Mouse (Mus musculus): ENCODE measurements around the gene Rab3b.
A peak's percentile ranks its signal among the peaks of the same experiment; 100 is the strongest.
"Not testable (repeated sequence)": the region's sequence is repeated elsewhere in the genome, so short reads cannot be mapped to it uniquely, and the experiment has no call there.

The Rab3b gene

DNA sequence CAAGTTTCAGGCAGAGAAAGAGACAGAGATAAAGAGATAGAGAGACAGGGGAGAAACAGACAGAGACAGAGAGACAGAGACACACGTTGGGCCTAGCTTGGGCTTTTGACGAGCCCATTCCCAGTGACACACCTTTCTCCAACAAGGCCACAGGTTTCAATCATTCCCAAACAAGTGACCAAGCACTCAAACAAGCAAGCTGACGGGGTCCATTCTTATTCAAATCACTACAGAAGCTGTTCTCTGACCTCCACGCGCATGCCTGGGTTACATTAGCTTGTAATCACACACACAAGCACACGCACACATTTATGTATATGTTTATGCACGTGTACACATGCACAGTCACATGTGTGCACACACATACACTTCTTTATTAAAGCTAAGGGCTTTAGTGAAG is 21.6 kb downstream of the Rab3b start:
- no peak for DNase-seq

DNA sequence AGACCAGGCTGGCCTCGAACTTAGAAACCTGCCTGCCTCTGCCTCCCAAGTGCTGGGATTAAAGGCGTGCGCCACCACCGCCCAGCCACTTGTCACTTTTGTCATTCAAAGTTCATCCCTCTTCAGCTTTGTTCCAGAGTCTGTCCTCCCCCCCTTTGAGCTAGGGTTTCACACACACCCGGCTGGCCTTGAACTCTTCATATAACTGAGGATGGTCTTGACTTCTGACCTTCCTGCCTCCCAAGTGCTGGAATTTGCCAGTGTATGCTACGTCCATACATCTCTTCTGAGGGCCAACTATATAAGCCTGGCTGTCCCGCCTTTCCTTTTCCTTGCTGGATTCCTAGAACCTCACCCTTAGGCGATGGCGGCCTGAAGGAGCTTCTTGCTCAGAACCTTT is 24.0 kb downstream of the Rab3b start:
- DNase-seq: no peak

- DNase-seq: no peak
Observed at GRCm38 (mm10) chr4:108903346-108903745, 24.5 kb downstream of the Rab3b start.

DNA sequence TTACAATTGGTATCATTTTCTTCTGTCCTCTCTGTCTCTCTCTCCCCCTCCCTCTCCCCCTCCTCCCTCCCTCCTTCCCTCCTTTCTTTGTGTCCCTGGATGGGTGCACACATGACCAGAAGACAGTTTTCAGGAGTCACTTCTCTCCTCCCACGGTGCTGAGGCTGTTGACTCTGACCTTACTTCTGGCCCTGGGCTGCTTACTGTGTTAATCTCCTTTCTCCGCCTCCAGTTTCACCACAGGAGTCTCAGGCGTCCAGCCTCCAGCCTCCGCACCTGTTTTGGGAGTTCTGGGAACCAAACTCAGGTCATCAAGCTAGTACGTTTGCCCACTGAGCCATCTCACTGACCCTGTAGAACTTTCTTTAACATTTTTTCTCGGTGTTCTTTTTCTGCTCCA is 25.2 kb downstream of the Rab3b start:
- DNase-seq: no peak

DNA sequence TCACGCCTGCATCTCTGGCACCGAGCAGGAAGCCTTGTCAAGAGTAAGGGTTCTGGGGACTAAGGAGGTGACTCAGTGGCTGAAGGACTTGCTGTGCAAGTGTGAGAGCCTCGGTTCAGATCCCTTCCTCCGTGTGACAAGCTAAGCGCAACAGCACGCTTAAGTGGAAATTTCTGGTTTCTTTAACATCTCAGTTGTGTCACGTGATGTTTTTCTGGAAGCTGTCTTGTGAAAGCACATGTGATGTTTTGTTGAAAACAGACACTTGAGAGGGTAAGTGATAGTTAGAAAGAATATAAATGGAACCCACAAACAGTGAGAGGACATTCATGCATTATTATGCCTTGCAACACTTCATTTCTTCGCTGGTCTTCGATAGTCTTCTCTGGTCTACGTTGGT is 25.9 kb downstream of the Rab3b start:
- DNase-seq: no peak

DNA sequence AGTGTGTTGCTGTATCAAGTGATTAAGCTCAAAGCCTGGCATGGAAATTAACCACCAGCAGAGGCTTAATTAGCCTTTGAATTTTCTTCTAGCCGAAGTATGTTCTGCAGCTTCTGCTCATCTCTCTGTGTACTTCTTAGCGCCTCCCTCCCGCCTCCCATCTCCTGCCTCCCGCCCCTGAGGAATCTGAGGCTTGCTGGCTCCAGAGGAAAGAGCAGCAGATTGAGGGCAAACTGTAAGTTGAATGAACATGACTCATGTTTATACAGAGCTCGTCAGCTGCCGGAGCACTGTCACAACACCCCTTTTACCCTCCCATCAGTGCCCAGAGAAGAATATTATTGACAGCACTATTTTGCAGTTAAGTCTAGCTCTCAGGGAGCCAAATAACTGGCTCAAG is 27.0 kb downstream of the Rab3b start:
- no peak for DNase-seq

- DNase-seq: no peak
Observed at GRCm38 (mm10) chr4:108907475-108907874, 28.6 kb downstream of the Rab3b start.

- no peak for DNase-seq
Observed at GRCm38 (mm10) chr4:108909872-108910425, 31.1 kb downstream of the Rab3b start.

DNA sequence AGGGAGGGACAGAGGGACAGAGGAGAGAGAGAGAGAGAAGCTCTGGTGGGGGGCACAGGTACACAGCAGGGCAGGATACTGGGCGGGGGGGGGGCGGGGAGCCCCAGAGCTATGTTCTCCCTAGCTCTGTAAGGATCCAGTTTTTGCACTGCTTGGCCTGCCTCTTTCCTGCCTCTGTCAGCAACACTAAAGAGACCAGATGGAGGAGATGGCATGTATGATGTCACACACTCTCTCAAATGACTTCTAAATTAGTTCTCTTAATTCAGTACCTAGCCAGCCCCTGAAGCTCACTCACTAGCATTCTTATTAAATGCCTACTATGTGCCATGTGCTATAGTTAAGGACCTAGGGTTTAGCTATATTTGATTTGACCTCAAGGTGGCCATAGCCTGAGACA is 33.0 kb downstream of the Rab3b start:
- DNase-seq: no peak

DNA sequence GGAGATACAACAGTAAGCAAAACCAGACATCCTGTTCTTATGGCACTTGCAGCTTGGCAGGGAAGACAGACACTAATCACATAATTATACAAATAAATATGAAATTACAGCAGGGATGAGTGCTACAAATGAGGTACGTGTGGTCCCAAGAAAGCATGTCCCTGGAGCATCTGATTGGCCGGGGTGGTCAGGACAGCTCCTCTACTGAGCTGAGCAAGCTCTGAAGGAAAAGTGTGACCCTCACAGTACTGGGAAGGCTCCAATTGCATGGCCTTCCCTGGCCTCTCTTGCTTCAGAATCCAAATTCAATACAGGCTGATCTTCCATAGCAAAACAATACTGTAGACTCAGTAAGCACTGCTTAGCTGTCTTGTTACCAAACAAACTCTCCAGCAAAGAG is 34.3 kb downstream of the Rab3b start:
- DNase-seq: no peak

DNA sequence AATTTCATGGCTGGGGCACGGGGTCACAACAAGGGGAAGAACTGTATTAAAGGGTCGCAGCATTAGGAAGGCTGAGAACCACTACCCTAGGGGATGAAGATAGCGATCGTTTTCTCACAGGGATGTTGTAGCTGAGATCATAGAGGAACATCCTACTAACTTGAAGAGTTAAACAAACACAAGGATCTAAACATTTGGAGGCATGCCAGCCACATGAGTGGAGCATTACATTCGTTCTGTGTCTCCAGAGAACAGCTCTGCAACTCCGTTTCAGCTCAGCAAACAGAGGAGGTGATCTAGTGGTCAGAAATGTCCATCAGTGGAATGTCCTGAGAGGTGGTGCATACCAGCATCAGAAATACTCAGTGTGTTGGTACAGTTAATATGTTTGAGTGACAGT is 35.5 kb downstream of the Rab3b start:
- DNase-seq: no peak

- DNase-seq: no peak
Observed at GRCm38 (mm10) chr4:108915101-108915500, 36.2 kb downstream of the Rab3b start.

- no peak for DNase-seq
Observed at GRCm38 (mm10) chr4:108917654-108918053, 38.8 kb downstream of the Rab3b start.

DNA sequence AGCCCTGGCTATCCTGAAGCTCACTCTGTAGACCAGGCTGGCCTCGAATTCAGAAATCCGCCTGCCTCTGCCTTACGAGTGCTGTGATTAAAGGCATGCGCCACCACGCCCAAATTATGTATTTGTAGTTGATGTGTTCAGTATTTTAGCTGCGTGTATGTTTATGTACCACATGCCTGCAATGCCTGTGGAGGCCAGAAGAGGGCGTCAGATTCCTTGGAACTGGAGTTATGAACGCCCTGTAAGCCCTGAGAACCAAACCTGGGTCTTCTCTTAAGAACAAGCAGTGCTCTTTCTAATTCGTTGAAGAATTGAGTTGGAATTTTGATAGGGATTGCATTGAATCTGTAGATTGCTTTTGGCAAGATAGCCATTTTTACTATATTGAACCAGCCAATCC is 49.1 kb downstream of the Rab3b start:
- not testable (repeated sequence) for DNase-seq

- no peak for DNase-seq
Observed at GRCm38 (mm10) chr4:108933163-108933562, 54.3 kb downstream of the Rab3b start.

- DNase-seq: no peak
Observed at GRCm38 (mm10) chr4:108934856-108935255, 56.0 kb downstream of the Rab3b start.

- DNase-seq: peak; percentile 68
Observed at GRCm38 (mm10) chr4:108937848-108938771, 59.2 kb downstream of the Rab3b start.

DNA sequence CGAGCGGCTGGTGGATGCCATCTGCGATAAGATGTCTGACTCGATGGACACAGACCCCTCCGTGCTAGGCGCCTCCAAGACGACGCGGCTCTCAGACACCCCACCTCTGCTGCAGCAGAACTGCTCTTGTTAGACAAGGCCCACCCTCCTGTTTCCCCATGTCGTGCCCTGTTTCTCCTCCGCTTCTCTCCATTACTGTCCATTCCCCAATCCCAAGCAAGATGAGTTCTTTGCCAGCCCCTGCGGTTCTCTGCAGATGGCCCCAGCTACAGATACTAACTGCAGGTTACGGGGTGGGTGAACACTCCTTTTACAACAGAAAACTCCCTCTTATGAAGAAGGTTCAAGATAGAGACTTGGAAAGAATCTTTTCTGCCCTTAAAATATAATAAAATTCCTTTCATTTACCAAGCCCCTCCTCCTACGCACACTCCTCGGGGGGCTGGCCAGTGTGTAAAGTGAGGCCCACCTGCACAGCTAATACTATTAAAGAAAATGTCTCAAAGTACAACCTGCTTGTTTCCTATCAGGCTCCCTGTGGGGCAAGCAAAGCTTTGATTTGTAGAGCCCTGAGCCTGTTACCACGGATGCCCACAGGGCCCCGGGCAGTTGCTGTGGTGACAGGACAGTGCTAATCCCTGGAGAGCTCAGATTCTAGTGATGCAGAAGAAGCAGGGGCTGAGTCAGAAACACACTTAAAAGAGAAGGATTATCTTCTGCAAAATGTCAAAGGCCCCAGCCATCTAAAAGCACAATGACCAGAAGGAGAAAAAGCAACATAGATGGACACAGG is 62.0 kb downstream of the Rab3b start:
- no peak for DNase-seq

GRCm38 (mm10) chr4:108942171-108942570 is 63.3 kb downstream of the Rab3b start:
- DNase-seq: no peak

DNA sequence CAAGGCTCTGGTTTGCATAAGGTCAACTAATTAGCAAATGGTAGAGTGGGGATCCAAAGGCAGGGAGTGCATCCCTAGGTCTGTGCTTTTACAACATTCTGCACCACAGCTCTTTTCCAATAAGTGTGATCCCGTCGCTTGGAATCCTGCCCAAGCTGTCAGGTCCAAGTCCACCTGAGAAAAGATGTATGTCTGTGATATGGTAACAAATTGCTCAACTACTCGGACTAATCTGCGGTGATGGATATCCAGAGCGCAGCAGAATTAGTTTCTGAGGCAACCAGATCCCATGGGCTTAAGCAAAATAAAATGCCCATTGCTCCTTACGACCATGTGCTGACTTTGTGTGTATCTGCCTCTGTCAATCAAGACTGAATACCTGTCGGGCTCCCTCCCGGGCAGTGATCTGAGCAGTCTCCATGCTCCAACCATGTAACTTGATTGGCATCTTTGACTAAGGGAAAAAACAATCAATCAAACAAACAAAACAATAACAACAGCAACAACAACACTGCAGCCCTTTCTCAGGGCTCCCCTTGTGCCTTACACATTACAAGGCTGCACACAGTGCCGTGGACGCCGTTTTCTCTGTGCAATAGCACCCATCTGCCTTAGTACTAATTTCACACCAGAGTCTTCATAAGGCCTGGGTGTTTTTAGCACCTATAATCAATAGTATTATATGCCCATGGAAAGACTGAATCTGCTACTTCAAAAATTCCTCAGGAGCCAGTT is 64.3 kb downstream of the Rab3b start:
- no peak for DNase-seq

DNA sequence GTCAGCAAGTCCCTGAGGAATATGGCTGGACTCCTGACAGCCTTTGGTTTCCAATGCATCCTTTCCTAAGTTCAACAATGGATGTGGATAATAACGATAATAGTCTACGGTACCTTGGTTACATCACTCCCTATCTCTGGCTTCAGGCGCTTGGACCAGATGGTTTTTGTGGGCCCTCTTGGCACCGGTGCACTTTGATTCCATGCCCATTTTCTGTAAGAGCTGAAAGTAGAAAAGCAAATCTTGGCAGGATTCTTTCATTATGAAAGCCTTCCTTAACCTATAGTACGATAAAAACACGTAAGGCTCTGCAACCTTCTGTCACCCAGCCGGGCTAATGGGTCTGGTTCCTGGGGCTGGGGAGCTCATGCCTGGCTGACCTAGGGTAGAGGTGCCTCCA is 70.3 kb downstream of the Rab3b start:
- DNase-seq: peak; percentile 84

GRCm38 (mm10) chr4:108950201-108950600 is 71.3 kb downstream of the Rab3b start:
- DNase-seq: no peak

DNA sequence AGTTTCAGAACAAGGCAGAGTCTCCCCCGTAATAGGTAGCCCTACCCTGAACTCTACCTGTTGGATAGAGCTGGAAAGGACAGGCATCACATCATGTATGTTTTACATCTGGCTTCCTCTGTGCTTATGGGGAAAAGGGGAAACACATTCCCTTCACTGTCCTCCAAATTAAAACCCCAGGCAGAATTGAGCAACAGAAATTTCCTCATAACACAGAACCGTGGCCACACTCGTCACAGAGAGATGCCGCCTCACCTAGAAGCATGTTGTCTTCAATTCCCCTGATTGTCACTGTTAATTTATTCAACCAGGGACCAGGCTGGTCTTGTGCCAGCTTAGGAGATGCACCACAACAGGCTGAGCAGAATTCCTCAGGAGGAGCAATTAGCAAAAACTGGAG is 72.8 kb downstream of the Rab3b start:
- DNase-seq: no peak

Measured in cerebellum, adult 11-12 months (tissue).